Mouse (Mus musculus) embryonic fibroblast, embryonic 13.5 days (primary cell): ENCODE measurements around the gene Nhlrc2.

ENCODE experiments used
- CTCF ChIP-seq: IDR thresholded peaks from 2 replicates; pipeline ENCODE4 v1.5.1; 2011; ENCODE audit warnings: mild to moderate bottlenecking, control low read depth, low read length, moderate library complexity, borderline replicate concordance; ENCODE audit not compliant: insufficient read depth
- POLR2A ChIP-seq: IDR thresholded peaks from 2 replicates; pipeline ENCODE4 v1.6.1; 2011; ENCODE audit warnings: low read depth, mild to moderate bottlenecking, control low read depth, low read length, moderate library complexity

- TF ChIP-seq POLR2A: no peak
- no peak for TF ChIP-seq CTCF
Observed at GRCm38 (mm10) chr19:56571234-56571633, 23.2 kb downstream of the Nhlrc2 start.
